Mouse (Mus musculus) urinary bladder, adult 18-20 months (tissue): Measurements from ENCODE around the gene Kcmf1.
A peak's percentile ranks its signal among the peaks of the same experiment; 100 is the strongest.
"Not testable (repeated sequence)": the region's sequence is repeated elsewhere in the genome, so short reads cannot be mapped to it uniquely, and the experiment has no call there.

Source experiments
- DNase-seq, 2 experiments: peaks; one replicate each; pipeline ENCODE4 v3.0.0; 2022; ENCODE audit warnings: low spot score in 2 of 2, mixed read lengths in 2 of 2

Gene Kcmf1

DNA sequence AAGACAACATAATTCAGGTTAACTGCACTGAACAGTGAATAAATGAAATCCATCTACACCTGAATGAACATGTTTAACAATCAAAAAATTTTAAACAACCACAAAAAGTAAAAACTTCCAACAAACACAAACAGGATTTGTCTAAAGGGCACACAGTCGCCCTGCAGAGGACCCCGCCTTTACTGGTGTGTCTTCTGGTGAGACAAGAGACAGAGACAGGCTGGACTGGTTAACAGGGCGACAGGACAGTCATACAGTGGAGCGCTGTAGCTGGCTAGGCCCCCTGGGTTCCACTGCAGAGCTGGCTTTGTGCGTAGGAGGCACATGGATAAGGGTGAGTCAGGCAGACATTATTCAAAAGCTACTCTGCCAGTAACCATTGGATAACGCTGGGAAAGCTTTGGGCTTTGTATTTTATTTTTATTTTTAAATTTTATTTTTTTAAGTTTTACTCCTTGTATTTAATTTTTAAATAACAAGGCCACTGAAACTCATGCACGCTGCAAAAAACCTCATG, 57.7 kb downstream of the Kcmf1 start:
- DNase-seq = no peak

DNA sequence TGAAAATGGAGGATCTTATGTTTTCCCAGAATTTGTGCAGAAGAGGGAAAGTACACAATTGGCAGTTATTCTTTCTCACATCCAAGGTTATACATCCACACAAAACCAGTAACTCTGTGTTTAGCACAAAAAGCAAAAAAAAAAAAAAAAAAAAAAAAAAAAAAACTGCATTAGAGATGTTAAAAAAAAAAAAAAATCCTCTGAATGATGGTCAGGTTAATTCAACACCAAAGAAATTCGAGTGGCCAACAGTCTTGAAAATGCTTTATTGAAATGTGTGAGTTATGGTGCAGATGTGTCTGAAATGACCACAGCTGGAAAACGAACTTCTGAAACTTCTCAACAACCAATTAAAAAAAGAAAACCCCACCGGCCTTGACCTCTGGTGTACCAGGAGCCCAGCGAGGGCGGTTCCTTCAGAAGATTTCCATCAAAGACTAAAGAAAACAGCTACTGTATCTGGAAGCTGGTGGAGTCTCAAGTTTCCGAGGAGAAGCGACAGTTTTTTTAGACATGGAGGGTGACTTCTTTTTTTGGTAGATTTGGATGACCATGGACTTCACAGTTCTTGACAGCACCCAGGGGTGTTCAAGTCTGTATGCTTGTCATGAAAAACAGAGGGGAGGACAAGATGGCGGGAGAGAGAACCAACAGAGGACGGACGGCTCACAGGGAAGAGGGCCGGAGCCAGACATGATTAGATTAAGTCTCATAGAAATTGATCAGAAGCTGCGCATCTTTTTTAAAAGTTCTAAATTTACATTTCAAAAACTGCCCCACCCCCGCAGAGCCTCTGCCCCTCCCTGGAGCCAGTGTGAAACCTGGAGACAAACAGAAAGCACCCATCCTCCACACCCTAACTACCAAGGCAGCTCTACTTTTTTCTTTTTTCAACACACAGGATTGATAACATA, 58.7 kb downstream of the Kcmf1 start:
- no peak for DNase-seq

DNA sequence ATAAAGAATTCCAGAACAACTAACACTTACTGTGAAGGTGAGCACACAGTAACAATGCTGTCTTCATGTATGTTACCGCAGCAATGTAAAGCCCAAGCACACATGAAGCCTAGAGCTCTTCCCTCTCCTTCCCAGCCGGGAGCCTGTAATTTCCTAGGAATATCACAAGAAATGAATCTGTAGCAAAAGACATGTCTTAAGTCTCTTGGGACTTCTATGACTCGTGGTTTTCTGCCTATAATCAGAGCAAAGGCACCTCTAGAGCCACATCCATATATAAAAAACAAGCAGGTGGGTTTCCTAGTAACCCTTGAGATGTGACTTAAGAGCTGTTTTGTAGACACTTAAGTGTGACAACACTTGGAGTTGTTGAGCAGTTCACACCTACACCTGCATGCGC, 62.0 kb downstream of the Kcmf1 start:
- DNase-seq = no peak

DNA sequence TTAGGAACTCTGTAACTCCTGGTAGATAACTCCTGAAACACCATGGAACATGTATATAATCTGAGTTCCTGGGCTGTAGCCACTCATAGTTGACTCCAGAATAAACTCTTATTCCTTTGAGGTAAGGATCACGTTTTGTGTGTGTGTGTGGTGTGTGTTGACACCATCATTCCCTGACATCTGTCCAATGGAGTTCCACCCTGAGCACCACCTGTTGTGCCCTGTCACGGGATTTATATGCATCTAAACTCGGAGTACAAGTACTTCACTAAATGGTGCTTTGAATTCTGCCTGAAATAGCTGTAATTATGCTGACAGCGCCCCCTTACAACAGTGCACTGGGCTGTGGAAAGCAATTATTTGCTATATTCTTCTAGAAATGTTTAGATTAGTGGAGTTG, 65.3 kb downstream of the Kcmf1 start:
- DNase-seq = no peak

DNA sequence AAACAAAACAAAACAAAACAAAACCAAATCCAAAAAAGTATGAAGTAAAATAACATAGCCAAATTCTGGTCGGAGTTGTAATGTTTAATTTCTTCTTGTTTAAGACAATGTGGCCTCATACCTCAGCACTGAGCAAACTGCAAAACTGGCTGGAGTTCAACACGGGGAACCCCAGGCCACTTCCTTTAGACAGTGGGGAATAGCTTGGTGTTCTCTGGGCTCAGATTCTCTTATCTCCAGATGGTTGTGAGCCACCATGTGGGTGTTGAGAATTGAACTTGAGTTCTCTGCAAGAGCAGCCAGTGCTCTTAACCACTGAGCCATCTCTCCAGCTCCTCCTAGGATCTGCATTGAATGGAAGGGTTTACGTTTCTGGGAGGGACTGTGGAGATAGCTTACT, 67.9 kb downstream of the Kcmf1 start:
- DNase-seq = no peak

DNA sequence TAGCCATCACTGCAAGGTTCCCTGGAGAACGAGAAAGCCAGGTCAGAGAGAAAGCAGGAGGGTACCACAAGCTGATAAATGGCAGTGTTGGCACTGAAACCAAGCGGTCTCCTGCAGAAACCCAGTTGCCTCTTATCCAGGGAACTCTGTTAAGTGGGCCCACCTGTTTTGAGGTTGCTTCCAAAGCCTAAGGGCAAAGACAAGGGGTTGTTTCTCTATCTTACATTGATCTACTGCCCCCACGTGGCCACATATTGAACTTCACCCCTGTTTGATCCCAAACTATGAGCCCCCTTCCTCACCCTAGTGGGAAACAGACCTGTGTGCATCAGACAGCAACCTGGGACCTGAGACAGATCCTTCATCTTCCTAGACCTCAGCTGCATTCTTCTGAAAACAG, 68.5 kb downstream of the Kcmf1 start:
- DNase-seq = peak; percentile 18 to 58

DNA sequence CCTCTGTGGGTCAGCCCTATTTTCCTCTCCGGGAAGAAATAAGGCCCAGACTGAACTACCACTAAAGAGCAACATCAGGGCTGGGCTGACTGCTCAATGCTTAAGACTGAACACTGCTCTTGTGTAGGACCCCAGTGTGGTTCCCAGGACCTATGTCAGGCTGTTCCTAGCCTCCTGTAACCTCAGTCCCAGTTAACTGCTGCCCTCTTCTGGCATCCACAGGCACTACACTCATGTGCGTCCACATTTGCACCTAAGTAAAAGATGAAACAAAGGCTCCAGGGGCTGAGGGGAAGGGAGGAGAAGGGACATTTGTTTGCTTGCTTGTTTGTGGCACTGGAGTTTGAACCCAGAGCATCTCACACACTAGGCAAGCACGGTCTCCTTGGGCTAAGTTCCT, 70.9 kb downstream of the Kcmf1 start:
- DNase-seq = no peak

DNA sequence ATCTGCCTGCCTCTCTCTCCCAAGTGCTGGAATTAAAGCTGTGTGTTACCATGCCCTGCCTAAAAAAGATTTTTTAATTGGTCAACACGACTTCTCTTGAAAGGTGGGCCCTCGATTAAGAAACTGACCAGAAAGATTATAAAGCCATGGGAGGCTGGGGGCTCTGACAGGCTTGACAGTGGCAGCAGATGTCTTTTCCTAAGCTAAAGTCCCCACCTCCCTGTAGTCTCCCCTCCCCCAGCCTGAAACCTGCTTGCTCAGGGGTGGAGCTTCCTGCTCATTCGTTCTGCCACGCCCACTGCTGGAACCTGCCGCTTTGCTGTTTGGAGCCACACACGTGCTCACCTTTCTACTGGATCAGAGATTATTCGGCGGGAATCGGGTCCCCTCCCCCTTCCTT, 71.7 kb downstream of the Kcmf1 start:
- not testable (repeated sequence) for DNase-seq

DNA sequence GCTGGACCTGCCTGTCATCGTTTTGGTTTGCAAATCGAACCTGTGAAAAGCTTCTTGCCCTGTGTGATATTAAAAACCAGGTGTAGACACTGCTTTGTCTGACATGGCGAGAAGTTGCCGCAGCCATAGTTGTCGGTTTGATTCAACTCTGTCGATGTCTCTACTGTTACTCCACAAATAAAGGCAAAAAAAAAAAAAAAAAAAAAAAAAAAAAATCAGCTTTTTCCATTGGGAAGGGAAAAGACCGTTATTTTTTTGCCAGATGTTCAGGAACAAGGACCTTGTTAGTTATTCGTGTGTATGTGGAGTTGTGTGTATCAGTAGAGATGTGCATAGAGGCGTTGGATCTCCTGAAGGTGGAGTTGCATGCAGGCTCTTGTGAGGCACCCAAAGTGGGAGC, 74.0 kb downstream of the Kcmf1 start:
- no peak for DNase-seq

DNA sequence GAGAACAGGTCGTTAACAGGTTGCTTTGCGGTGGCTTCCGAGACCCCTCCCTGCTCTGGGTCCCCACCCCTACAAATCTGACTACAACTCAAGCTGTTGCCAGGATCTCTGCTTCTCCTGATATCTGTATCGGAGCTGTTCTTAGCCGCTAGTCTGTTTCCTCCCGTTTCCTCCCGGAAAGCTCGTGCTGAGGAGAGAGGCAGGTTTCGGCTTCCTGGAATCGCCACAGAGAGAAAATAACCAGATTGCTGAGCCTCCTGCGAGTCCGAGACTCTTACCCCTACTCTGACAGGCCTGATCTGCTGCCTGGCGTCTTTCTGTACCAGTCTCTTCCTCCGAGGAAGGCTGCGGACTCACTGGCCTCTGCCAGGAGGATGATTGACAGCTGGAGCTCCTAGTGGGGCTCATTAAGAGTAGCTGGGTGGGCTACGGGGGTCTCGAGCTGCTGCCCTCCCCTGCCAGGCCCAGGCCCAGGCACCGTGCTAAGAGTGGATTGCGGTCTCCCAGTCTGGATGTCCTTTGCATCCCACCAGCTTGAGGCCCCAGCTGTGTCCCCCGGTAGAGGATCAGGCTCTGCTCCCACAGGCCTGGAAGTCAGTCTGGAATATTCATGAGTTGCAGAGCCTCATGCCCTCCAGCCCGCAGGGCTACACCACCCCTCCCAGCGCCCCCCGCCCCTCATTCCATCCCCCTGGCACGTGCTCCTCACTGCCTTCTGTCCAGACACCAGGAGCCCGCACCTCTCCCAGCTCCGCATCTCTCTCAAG, 74.6 kb downstream of the Kcmf1 start:
- no peak for DNase-seq

DNA sequence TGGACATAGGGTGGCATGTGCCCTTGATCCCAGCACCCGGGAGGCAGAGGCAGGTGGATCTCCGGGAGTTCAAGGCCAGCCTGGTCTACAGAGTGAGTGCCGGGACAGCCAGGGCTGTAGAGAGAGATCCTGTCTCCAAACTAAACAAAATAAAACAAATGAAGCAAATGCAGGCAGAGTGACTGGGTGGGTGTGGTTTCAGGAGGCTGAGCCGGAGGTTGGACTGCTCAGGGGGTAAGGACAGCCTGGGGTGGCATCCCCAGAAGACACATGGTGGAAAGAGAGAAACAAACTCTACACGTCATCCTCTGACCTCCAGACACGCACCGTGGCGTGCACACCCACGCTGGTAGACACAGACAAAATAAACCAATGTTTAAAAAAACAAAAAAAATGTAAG, 86.3 kb downstream of the Kcmf1 start:
- DNase-seq = no peak

DNA sequence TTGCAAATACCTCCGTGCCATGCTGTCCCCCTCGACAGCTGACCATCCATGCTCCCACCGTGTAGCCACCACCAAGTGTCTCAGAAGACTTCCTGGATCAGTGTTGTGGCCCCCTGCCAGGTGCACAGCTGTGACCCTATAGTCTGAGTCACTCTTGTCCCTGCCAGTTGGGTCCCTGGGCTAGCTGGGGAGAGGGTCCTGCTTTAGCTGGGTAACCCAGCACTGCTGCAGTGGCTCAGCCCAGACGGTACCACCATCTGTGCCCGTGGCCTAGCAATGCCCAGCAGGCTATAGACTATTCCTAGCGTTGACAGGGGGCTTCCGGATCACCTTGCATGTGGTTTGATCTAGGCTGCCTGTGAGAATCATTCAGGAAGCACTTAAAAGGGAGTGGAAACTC, 89.5 kb downstream of the Kcmf1 start:
- DNase-seq = no peak

DNA sequence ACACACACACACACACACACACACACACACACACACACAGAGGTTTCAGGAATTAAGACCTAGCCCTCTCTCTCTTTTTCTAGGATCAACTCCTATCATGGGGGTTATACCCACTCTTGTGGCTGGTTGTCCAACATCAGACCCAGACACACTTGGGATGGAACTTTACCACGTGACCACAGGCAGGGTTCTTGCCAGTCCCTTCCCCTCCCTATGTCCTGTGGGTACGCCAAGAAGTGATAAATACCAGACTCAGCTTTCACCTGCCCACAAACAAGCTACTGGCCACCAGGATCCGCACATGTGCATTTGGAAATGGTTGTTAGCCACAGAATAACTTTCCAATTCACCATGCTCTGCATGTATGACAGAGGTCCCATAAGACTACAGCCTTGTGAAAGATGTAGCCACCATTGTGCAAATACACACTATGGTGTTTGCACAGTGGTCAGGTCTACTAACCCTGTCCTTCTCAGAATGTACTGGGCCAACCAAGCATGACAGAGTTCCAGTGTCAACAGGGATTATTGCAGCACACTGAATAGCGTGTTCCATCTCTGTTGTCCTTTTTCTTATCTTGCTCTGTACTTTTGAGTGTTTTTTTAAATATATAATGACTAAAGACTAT, 90.1 kb downstream of the Kcmf1 start:
- no peak for DNase-seq

DNA sequence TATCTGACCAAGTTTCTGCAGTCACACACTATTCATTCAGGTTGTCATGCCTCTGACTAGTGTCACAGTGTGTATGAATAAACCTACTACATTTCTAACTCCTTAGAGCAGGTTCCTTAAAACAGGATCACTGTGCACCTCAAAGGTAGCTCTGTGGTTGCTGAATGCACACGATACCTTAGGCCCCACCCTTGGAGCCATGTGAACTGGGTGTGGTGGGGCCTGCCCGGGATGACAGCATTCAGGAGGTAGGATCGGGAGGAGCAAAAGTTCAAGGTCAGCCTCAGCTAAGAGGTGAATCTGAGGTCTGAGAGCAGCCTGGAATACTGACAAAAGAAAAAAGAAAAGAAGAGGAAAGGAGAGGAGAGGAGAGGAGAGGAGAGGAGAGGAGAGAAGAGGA, 91.4 kb downstream of the Kcmf1 start:
- DNase-seq = no peak

DNA sequence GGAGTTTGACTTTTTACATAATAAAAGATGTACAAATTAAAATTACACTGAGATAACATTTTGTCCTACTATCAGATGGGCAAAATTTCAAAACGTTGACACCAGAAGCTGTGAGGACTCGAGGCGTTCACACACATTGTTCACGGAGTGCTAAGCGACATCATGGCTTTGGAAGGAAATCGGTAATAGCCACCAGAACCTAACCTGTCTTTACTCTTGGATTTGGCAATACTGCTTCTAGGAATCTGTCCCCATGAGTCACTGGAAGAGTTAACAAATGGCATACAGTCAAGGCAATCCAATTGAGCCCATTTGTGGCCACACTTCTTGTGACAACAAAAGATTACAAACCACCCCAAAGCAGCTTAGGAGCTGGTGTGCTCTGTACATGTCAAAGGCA, 96.1 kb downstream of the Kcmf1 start:
- no peak for DNase-seq

DNA sequence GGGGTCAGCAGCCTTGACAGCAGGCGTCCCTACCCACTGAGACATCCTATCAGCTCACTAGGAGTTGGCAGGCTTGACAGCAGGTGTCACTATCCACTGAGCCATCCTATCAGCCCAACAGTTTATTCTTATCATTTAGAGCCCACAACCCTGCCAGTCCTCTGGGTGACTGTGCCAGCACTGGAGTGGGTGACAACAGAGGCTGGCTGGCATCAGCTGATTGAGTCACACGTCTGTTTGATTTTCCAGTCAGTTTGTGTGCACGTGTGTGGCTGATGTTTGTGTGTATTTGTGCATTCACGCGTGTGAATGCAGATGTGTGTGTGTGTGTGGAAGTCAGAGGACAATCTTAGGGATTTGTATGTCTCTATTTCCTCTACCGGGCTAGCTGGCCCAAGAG, 97.7 kb downstream of the Kcmf1 start:
- DNase-seq = no peak

DNA sequence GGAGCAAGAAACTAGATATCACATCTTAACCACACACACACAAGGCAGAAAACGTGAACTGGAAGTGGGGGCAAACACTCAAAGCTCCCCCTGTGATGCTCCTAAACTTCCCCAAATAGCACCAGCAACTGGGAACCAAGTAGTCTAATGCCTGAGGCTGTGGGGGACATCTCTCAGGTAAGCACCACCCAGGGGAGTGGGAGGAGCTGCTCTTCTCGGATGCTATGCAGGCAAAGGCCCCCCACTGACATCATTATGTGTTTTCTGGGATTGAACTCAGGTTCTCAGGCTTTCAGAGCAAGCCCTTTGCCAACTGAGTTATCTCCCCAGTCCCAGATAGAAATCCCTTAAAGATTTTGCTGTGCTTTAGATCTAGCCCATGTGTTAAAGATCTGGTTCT, 99.1 kb downstream of the Kcmf1 start:
- no peak for DNase-seq

DNA sequence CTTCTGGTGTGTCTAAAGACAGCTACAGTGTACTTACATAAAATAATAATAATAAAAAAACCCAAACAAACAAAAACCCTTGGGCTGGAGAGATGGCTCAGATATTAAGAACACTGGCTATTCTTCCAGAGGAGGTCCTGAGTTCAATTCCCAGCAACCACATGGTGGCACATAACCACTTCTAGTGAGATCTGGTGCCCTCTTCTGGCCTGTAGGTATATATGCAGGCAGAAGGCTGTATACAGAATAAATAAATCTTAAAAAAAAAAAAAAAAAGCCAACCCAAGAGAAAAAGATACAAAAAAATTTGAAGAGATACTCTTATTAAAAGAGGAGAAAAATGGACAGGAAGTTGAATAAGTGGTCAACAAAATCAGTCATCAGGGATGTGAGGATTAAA, 102.0 kb downstream of the Kcmf1 start:
- no peak for DNase-seq

DNA sequence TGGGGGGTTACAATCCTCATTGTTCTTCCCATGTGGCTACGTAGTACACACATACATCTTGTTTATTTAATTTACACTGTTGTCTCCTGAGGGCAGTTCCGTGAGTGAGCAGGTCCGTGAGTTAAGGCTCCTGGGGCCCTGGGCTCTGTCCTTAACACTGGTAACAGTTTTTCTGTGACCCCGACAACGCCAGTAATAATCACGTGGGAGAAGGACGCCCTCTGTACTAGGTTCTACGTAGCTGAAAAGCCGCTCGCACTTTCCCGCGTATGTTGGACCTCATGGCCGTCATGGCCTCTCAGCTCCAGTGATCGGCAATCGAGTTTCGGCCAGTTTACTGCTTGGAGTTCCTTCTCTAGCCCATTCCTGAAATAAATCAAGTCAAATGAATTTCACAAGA, 104.3 kb downstream of the Kcmf1 start:
- no peak for DNase-seq

DNA sequence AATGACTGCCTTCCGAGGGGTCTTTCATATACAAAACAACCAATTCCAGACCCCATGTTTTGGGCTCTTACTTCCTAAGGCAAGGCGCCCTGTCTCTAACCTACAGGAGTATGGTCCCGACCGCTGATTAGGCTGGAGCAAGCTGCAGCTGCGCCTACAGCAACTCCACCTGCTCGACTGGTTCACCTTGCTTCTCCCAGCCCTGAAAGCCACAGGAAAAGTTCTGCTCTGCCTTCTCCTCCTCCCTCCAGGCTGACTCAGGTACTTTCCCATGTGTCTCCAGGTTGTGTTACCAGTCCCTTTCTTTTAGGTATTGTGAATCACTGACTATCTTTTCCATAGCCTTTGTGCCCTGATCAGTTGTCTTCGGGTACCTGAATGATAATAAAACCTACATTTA, 104.9 kb downstream of the Kcmf1 start:
- DNase-seq = peak; percentile 43 to 64

DNA sequence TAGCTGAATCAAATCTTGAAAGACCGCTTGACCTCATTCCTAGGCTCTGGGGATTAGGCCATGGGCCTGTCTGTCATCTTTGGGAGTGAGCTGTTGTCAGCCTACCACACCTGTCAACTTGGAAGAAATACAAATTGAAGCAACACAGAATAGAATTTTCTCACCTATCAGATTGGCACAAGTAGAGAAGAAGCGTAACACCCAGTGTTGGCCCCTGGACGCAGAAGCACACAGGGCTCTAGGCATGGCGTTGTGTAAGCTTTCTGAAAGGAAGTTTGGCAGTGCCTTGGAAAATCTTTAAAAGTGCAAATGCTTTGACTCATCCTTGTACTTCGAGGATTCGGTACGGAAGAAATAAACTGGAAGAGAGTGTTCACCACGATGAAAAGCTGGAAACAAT, 107.1 kb downstream of the Kcmf1 start:
- DNase-seq = no peak
